Mouse (Mus musculus): Measurements from ENCODE around the gene Cnnm2.

Cnnm2 gene

DNA sequence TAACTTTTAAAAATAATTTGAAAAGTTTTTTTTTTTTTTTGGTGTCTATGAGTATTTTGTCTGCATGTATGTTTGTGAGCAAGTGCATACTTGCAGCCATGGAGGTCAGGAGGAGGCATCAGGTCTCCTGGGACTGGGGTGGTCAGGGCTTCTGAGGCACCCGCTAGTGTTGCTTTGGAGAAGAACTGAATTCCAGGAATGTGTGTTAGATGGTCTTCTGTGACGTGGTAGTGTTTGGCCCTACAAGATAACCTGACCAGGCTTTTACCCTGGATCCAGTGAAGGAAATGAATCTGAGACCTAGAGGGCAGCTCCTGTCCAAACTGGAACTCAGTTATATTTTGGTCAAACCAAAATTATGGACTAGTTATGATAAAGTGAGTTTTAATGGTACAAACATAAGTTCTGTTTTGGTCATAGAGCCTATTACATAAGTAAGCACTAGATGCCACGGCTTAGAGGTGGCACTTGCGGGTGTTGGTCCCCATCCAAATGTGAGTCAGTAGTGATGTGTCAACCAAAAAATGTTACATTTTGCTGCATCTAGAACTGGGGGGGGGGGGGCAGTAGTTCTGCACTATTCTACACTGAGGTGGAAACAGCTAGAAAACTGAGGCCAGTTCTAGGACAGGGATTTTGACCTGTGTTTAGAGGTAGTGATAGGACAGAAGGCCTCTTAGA is 38.6 kb downstream of the Cnnm2 start:
- DNase-seq (ENCODE audit: low read depth), result peak; percentile 74

GRCm38 (mm10) chr19:46801492-46801891 is 40.1 kb downstream of the Cnnm2 start:
- no peak for DNase-seq (ENCODE audit: low read depth)

DNA sequence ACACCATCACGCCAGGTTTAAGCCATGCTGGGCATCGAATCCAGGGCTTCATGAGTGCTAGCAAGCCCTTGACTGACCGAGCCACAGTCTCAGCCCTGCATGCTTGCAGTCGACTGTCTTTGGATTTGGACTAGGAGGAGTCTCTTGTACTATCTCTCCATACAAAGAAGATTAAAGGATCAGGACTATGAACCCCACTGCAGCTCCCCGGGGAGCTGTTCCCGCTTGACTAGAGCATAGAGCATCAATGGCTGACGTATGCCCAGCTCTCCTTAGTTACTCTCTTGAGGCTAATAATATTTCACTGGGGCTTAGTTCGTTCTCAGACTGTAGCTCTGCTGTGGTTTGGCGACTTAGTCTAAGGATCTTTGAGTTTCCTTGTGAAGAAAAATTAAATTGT is 40.9 kb downstream of the Cnnm2 start:
- no peak for DNase-seq (ENCODE audit: low read depth)

DNA sequence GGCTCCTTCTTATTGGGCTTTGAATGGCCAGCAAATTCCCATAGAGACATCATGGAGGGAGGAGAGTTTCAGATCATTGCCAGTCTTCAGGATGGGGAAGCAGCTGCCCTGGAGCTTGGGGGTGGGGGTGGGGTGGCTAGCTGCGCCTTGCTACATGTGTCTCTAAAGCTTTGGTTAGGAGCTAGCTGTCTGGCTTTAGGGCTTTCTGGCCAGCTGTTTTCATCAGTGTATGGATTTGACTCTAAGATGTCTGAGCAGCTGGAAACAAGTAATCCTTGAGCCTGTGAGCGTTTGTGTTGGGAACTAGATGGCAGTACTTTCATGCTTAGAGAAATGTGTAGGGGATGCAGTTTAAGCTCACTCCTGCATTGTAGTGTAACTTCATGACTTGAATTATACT is 42.3 kb downstream of the Cnnm2 start:
- no peak for DNase-seq (ENCODE audit: low read depth)

GRCm38 (mm10) chr19:46804751-46805150 is 43.4 kb downstream of the Cnnm2 start:
- peak; percentile 80 for DNase-seq (ENCODE audit: low read depth)

GRCm38 (mm10) chr19:46805933-46806688 is 44.7 kb downstream of the Cnnm2 start:
- DNase-seq (ENCODE audit: low read depth), result no peak

GRCm38 (mm10) chr19:46808261-46808660 is 46.9 kb downstream of the Cnnm2 start:
- DNase-seq (ENCODE audit: low read depth), result no peak

DNA sequence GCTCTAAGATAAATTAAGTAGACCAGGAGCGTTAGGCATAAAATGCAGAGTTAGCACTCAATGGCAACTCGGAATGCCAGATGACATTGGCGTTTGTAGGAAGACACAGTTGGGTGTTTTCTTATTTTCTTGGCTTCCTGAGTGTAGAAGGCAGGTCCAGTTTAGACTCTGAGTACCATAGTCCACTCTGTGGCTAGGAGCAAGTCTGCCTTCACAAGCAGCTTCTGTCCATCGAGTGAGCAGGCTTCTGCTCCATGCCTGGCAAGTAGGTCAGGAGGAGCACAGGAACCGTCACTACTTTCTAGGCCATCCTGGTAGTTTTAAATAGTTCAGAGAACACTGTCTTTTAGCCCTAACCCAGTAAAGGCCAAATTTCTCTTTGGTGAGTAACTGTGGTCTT is 47.6 kb downstream of the Cnnm2 start:
- no peak for DNase-seq (ENCODE audit: low read depth)

GRCm38 (mm10) chr19:46819276-46819675 is 57.9 kb downstream of the Cnnm2 start:
- DNase-seq (ENCODE audit: low read depth), result peak; percentile 41

GRCm38 (mm10) chr19:46822491-46822890 is 61.1 kb downstream of the Cnnm2 start:
- DNase-seq (ENCODE audit: low read depth), result no peak

DNA sequence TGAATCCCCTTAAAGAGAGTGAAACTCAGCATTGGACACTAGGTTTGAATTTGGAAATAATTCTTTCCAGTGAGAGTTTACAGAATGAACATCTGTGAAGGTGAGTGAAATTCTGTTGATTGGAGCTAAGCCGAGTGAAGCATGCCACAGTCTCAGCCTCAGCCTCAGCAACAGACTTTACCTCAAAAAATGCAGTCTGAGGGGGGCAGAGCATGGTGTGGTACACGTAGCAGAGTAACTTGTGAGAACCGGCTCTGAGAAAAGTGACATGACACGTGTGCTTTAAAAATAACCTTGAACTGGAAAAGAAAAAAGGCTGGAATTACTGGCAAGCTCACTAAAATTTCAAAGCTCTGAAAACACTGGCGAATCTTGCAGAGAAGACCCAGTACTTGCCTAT is 62.4 kb downstream of the Cnnm2 start:
- no peak for DNase-seq (ENCODE audit: low read depth)

DNA sequence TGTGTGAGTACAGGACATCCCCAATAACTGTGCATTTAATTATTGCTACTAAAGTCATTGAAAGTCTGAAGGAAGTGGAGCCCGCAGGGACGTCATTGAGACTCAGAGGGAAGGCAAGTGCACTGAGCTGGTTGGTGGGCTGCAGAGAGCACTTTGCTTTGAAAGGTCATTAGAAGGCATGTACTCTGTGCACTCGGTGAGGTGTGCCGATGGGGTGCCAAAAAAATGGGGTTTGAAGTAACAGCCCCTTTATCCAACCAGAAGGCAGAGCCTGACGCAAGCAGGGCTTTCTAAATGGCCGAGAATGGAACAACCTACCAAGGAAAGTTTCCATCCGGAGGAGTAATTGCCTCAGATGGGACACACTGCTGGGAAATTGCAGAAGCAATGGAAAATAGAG is 63.5 kb downstream of the Cnnm2 start:
- DNase-seq (ENCODE audit: low read depth), result no peak

- DNase-seq (ENCODE audit: low read depth), result no peak
Observed at GRCm38 (mm10) chr19:46827654-46828165, 66.3 kb downstream of the Cnnm2 start.

GRCm38 (mm10) chr19:46828961-46829360 is 67.6 kb downstream of the Cnnm2 start:
- DNase-seq (ENCODE audit: low read depth), result peak; percentile 64

DNA sequence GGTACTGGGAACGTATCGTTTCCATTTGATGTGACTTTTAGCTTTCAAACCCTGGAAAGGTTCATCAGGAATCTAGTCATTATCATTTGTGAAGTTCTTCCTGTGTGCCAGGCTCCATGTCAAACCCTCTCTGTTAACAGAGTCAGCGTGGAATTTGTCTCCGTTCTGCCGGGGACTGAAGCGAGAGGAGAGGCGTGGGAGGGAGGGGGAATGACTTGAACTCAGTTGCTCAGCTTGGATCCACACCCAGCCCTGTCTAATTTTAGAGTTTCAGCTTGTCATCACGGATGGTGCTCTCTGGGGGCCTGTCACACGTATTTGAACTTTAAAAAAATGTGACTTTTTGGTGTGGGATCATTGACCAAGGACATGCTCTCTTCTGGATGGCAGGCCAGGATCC is 70.0 kb downstream of the Cnnm2 start:
- no peak for DNase-seq (ENCODE audit: low read depth)

GRCm38 (mm10) chr19:46834301-46834700 is 72.9 kb downstream of the Cnnm2 start:
- no peak for DNase-seq (ENCODE audit: low read depth)

GRCm38 (mm10) chr19:46835339-46835738 is 73.9 kb downstream of the Cnnm2 start:
- DNase-seq (ENCODE audit: low read depth), result no peak

GRCm38 (mm10) chr19:46836085-46836484 is 74.7 kb downstream of the Cnnm2 start:
- no peak for DNase-seq (ENCODE audit: low read depth)

DNA sequence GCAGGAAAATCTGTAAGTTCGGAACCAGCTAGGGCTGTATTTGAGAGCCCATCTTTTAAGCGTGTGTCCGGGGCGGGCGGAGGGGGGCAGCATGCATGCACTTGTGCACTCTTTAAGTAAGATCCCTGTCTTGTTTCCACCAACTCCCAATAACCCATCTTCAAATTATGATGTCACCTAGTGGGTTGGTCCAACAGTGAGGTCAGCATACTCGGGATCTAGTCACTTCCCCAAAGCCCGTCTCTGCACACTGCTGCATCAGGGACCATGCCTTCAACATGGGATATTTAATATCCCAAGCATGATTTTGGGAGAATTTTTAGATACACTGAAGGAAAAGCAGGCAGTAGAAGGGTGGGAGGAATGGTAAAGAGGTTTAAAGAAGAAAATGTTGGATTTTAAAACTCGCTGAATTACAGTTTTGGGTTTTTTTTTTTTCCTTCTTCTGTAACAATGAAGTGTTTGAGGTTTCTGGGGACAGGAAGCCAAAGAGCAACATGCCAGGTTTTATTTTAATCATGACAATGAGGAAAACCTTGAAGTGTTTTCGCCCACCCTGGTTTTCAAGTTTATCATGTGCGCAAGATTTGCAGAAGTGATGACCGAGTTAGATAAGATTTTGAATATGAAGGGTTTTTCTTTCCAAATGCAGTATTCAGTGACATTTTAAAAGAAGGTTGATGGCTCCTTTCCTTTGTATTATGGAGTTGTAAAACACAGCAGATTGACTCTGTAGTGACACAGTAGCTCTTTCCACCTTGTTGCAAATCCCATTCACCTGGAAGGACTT is 76.1 kb downstream of the Cnnm2 start:
- no peak for DNase-seq (ENCODE audit: low read depth)

- no peak for DNase-seq (ENCODE audit: low read depth)
Observed at GRCm38 (mm10) chr19:46841016-46841415, 79.6 kb downstream of the Cnnm2 start.

DNA sequence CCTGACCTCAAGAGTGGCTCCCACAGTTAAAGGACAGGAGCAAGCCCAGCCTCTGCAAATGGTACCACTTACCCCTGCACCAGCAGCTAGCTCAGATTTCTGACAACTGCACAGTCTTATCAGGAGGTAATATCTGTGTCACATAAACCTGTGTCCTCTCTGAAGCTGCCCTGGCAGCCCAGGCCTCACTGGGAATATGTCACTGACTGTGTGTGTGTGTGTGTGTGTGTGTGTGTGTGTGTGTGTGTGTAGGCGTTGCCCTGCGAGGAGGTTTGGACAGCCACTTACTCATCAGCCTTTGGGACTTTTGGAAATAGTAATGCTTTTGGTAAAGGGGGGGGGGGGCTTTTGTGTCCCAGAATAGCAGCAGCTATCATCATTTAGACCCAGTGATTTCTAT is 81.6 kb downstream of the Cnnm2 start:
- peak; percentile 37 for DNase-seq (ENCODE audit: low read depth)

- no peak for DNase-seq (ENCODE audit: low read depth)
Observed at GRCm38 (mm10) chr19:46846056-46846455, 84.7 kb downstream of the Cnnm2 start.

DNA sequence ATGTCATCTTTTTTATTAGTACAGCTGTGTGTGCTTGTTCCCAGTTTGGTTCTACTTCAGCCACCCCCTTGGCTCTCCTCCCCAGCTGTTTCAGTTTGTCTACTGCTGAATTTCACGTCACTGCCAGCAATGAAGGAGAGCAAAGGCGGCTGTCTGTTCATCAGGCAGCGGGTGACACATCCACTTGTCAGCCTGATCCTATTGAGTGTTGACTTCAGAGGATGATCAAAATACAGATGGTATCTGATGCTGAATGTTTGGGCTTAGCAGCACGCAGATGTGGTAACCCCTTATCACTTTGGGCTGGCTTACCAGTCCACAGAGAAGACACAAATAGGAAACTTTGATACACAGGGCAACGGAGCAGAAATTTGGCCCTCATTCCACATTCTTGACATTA is 85.1 kb downstream of the Cnnm2 start:
- no peak for DNase-seq (ENCODE audit: low read depth)
